Mouse (Mus musculus): ENCODE measurements around the gene Asb16.
"Not testable (repeated sequence)": the region's sequence is repeated elsewhere in the genome, so short reads cannot be mapped to it uniquely, and the experiment has no call there.

The Asb16 gene

DNA sequence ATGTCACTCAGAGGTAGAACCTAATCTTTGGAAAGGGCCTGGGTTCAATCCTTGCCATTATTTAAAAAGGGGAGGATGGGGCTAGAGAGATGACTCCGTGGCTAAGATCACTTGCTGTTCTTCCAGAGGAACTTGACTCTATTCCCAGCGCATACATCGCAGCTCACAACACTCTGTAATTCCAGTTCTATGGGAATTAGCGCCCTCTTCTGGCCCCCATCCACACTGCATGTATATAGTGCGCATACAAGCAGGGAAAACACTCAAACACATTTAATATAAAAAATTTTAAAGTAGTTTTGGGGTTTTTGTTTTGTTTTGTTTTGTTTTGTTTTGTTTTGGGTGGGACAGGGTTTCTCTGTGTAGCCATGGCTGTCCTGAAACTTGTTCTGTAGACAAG is 26.7 kb upstream of the Asb16 start:
- no peak for DNase-seq (ENCODE audit: low spot score in 2 of 2)

GRCm38 (mm10) chr11:102244926-102245449 is 23.6 kb upstream of the Asb16 start:
- DNase-seq (ENCODE audit: low spot score in 2 of 2): peak; percentile 60 to 66

DNA sequence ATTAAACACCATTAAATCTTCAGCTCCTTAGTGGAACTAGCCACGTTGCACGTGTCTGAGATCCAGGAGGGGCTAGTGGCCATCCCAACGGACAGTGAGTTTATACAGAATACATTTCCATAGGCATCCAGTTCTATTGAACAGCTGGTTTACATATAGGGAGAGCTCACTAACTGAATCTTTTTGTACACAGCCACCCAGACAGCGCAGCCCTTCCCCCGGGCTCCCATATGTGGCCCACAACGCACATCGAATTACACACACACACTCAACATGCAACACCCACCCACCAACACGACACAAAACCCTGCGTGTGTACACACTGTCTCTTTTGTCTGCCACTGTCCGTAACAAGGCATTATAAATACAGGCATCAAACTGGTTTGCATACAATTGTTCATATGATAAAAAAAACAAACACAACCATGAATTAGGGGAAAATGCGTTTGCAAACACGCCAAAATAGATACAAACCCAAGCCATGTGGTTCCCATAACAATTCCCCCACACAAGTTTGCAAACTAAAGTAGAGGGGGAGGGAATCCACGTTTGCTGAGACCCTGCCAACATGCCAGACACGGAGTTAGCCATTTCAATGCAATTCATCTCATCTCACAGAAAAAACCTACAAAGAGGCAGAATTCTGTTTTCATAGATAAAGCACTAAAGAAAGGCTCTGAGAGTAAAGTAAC is 22.8 kb upstream of the Asb16 start:
- DNase-seq (ENCODE audit: low spot score in 2 of 2): no peak

- no peak for DNase-seq (ENCODE audit: low spot score in 2 of 2)
Observed at GRCm38 (mm10) chr11:102246273-102246635, 22.3 kb upstream of the Asb16 start.

- DNase-seq (ENCODE audit: low spot score in 2 of 2): no peak
Observed at GRCm38 (mm10) chr11:102246871-102247270, 21.7 kb upstream of the Asb16 start.

DNA sequence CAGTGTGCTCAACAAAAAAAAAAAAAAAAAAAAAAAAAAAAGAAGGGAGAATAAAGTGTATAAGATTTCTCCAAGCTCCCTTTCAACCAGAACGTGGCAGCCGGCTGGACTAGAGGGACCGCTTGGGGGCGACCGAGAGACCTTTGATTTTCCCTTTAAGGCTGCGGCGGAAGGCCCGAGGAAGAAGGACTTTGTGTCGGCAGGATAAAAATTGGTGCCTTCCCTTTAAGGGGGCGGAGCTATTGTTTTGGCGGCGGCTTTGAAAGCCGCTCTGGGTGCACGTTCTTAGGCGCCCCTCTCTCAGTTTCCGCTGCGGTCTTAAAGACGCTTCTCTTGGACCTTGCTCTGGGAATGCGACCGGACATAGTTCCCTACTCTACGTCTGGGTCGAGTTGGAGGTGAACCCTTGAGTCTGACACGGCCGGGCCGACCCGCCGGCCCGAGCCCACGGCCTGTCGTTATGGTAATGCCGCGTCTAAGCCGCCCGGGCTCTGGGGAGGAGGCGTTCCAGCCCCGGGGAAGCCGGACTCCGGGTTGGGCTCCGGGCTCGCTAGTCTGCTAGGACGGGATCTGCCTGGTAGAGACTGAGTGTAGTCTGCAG is 19.8 kb upstream of the Asb16 start, which contains the start of gene BC030867:
Gene BC030867, plus strand, starts transcription at position 253 of the 601 bp plus-strand sequence.
- peak; percentile 83 to 85 for DNase-seq (ENCODE audit: low spot score in 2 of 2)

DNA sequence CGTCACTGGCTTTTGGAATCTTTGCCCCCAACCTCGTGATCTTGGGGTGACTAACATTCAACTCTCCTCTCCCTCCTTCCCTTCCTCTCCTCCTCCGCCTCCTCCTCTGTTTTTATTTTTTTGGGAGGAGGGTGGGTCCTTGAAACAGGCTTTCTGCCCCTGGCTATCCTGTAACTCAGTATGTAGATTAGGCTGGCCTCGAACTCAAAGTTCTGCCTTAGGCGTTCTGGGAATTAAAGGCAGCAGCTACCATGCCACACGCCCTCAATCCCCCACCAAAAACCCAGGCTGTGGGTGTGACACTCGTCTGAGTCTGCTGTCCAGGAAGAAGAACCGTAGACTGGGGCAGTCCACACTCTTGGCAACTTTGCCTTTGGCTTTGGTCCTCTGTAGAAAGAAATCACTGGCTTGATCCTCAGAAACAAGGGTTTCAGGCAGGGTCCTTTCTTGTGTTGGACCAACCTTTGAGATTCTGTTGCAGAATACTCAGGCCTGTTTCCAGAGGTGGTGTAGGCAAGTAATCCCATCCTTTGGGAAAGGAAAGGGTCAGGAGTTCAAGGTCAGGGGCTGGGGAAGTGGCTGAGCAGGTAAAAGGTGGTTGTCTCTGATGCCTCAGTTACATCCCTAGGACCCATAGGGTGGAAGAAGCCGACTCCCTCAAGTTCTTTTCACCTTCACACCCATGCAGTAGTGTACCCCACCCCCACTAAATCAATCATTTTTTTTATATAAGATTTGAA is 19.0 kb upstream of the Asb16 start:
- DNase-seq (ENCODE audit: low spot score in 2 of 2): no peak

GRCm38 (mm10) chr11:102257514-102257913 is 11.0 kb upstream of the Asb16 start:
- no peak for DNase-seq (ENCODE audit: low spot score in 2 of 2)

- DNase-seq (ENCODE audit: low spot score in 2 of 2): no peak
Observed at GRCm38 (mm10) chr11:102258095-102258494, 10.4 kb upstream of the Asb16 start.

- no peak for DNase-seq (ENCODE audit: low spot score in 2 of 2)
Observed at GRCm38 (mm10) chr11:102258521-102258920, 10.0 kb upstream of the Asb16 start.

DNA sequence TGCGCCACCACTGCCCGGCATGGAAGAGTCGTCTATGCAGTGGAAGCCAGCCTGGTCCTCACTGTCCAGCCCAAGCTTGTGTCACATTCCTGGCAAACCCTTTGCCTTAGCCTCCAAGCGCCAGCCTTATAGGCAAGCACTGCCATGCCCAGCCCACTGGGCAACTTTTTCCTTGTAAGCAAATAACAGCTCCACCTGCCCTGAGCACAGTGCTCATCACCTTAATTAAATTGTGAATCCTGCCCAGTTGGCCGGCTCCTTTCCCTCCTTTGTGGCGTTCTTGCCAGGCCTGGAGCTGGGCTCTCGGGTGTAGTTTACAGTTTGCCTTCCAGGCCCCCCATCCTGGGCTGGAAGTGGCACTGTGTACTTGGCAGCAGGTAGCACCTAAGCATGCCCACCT is 5.3 kb upstream of the Asb16 start:
- no peak for DNase-seq (ENCODE audit: low spot score in 2 of 2)

GRCm38 (mm10) chr11:102265816-102266215 is 2.7 kb upstream of the Asb16 start:
- DNase-seq (ENCODE audit: low spot score in 2 of 2): no peak

GRCm38 (mm10) chr11:102266631-102267355 is 1.8 kb upstream of the Asb16 start:
- DNase-seq (ENCODE audit: low spot score in 2 of 2): no peak

- DNase-seq (ENCODE audit: low spot score in 2 of 2): peak; percentile 25 to 45
Observed at GRCm38 (mm10) chr11:102267480-102267879, 1.1 kb upstream of the Asb16 start.

DNA sequence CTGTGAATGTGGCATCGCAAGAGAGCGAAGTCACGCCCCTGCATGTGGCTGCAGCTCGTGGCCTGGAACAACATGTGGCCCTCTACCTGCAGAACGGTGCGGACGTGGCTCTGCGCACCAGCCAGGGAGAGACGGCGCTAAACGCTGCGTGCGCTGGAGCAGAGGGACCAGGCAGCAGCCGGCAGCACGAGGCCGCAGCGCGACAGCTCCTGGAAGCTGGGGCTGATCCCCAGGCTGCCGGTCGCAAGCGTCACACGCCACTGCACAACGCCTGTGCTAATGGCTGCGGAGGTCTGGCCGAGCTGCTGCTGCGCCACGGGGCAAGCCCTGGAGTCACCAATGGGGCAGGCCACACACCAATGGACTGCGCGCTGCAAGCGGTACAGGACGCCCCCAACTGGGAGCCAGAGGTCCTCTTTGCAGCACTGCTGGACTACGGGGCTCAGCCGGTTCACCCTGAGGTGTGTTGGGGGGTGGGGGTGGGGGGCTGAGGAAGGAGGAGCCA is 7.9 kb downstream of the Asb16 start:
- DNase-seq (ENCODE audit: low spot score in 2 of 2): peak in 1 of 2 experiments; percentile 52

DNA sequence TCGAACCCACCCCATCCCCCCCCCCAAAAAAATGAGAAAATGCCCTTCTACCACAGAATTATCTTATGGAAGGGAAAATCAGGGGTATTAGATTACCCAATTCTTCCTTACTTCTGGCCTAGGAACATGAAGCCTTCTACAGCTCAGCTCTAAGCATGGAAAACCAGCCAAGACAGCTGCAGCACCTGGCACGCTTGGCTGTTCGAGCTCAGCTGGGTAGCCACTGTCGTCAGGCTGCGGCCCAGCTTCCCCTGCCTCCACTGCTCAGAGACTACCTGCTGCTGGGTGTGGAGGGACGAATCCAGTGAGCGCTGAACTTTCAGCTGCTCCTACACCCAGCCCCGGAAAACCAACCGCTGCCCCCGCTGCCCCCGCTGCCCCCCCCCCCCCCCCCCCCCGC is 9.2 kb downstream of the Asb16 start:
- no peak for DNase-seq (ENCODE audit: low spot score in 2 of 2)

GRCm38 (mm10) chr11:102279595-102279994 is 11.1 kb downstream of the Asb16 start:
- DNase-seq (ENCODE audit: low spot score in 2 of 2): no peak

- not testable (repeated sequence) for DNase-seq (ENCODE audit: low spot score in 2 of 2)
Observed at GRCm38 (mm10) chr11:102280267-102280666, 11.7 kb downstream of the Asb16 start.

DNA sequence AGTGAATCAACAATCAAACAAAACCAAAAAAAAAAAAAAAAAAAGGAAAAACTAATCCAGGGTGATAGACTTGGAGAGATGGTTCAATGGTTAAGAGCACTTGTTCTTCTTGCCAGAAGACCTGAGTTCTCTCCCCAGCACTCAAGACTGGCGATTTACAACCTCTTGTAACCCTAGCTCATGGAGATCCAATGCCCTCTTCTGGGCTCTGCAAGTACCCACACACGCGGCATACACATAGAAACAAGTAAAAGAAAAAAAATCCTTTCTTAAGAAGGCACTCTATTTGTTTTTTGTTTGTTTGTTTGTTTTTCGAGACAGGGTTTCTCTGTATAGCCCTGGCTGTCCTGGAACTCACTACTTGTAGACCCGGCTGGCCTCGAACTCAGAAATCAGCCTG is 15.4 kb downstream of the Asb16 start:
- DNase-seq (ENCODE audit: low spot score in 2 of 2): no peak

DNA sequence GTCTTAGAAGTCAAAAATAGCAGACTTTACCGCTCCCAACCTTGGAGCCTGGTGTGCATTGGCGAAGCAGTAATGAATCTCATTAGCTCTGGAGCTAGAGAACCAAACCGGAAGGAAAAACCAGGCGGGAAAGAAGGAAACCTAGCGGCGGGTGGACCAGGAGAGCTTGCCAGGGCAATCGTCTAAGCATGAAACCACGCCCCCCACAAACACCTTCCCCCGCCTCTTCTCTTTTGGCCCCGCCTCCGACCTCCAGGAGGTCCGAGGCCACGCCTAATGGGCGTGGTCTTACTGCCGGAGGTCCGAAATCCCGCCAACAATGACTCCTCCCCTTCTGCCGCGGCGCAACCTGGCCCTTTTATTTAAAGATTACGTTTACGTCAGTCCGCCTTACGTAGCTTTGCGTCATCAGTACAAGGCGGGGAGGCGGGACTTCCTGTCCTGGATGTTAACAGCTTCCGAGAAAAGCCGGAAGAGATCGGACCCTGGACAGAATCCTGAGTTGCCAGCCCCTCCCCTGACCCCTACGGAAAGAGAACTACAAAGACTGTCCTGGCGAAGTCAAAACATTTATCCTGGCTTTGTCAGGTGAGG is 16.1 kb downstream of the Asb16 start, which contains the start of gene Tmub2:
Gene Tmub2, plus strand, starts transcription at position 431 of the 594 bp plus-strand sequence.
- peak; percentile 88 to 95 for DNase-seq (ENCODE audit: low spot score in 2 of 2)
